9 mouse cellular contexts compared by ENCODE assay signal in the genomic region with DNA sequence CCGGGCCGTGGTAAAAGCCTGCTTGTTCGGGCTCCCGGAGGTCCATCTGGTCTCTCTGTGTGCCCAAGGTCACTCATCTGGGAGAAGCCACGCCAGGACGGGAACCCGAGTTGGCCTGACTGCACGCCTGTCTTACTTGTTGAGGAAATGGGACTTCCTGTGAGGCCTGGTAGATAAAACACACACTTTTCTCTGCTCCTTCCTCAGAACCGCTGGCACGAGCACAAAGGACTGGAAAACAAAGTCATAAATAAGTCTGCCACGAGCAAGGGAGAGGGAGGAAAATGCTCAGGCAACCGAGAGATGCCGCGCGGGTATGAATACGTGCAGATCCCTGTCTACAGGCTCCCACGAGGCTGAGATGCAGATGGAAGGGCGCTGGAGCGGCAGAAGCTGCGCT.
A peak's percentile ranks its signal among the peaks of the same experiment; 100 is the strongest.
DNase-seq lines count a peak whose midpoint lies in the region; ATAC-seq lines count a peak whose summit lies in the region.
"Had no signal": no experiment of that assay in that cellular context is flagged by ENCODE, and none has a peak within 500 bp of the region (broad histone marks: within the 10 kb centered on the region; RNA-seq: fewer than 3 reads in every experiment).

No protein-coding gene starts in this region.

- H3K9me3 ChIP-seq in neural tube, embryonic 12.5 days = no peaks in the 10 kb centered on the region
- H3K9me3 ChIP-seq: embryonic facial prominence, embryonic 12.5 days had no signal

- peak; percentile 34 for DNase-seq in cerebellum, postnatal 10 days
- no peak for DNase-seq in cerebellum, adult 8-10 months
- peak; percentile 55 for DNase-seq in heart, postnatal 4 days
- DNase-seq in liver = peak; percentile 44
- no peak for DNase-seq in urinary bladder, postnatal 10 days (ENCODE audit: low spot score)

- H3K27ac ChIP-seq in neural tube, embryonic 12.5 days = no peak overlapping the region
- H3K27ac ChIP-seq: embryonic facial prominence, embryonic 12.5 days had no signal

- peak overlapping the region; percentile 35 for H3K4me2 ChIP-seq in neural tube, embryonic 12.5 days (replicated peaks)
- H3K4me2 ChIP-seq: embryonic facial prominence, embryonic 12.5 days had no signal

- no peak overlapping the region for H3K4me3 ChIP-seq in neural tube, embryonic 12.5 days
- H3K4me3 ChIP-seq: embryonic facial prominence, embryonic 12.5 days had no signal

- peaks cover 11% of the 10 kb centered on the region for H3K27me3 ChIP-seq in neural tube, embryonic 12.5 days (replicated peaks)
- H3K27me3 ChIP-seq: embryonic facial prominence, embryonic 12.5 days had no signal

- no peak overlapping the region for H3K9ac ChIP-seq in neural tube, embryonic 12.5 days
- H3K9ac ChIP-seq: embryonic facial prominence, embryonic 12.5 days had no signal

- H3K36me3 ChIP-seq in neural tube, embryonic 12.5 days = no peaks in the 10 kb centered on the region
- H3K36me3 ChIP-seq: embryonic facial prominence, embryonic 12.5 days had no signal

- peak; percentile 48 for ATAC-seq in common myeloid progenitor, adult 5-6 weeks (replicated peaks; ENCODE audit: low read depth, poor library complexity, severe bottlenecking)
- peak; percentile 39; the same call in 1 of the 2 replicates for ATAC-seq in neural tube, embryonic 12.5 days (ENCODE audit: low FRiP score, low read depth)
- no peak for ATAC-seq in monocyte, adult 5-6 weeks (replicated peaks; ENCODE audit: insufficient number of reproducible peaks, low FRiP score, low TSS enrichment, poor library complexity, severe bottlenecking)

- peaks cover 23% of the 10 kb centered on the region for H3K4me1 ChIP-seq in neural tube, embryonic 12.5 days

- 14% methylated on average over 20 of the region's 20 CpGs for WGBS in neural tube, embryonic 12.5 days

Comparison
In these comparisons a context has a peak if more than half of its experiments do, and no peak if none do; other contexts are left out.
1. DNase-seq: peak in cerebellum, postnatal 10 days (2 of 2), heart, postnatal 4 days (single experiment) and liver (single experiment); none in cerebellum, adult 8-10 months (single experiment) and urinary bladder, postnatal 10 days (single experiment).